Mouse (Mus musculus): ENCODE data around the gene Col6a2.

Col6a2 gene

GRCm38 (mm10) chr10:76642628-76643434 lies 19.4 kb upstream of the Col6a2 start:
- POLR2A ChIA-PET: interaction anchor here in 1 of 4 experiments (1.2 kb wide), 1 partner anchor 10 kb away, joined by 3 read pairs; no protein-coding TSS in a partner anchor
- CTCF ChIA-PET: interaction anchor here in 3 of 4 experiments (0.6 to 1.2 kb wide), 3 partner anchors 11 to 92 kb away, joined by 3 to 6 read pairs (median 4); partner anchors contain the start of gene Col6a2 (in 1 of the 3)

GRCm38 (mm10) chr10:76641894-76642627 lies 18.6 kb upstream of the Col6a2 start:
- POLR2A ChIA-PET: no interaction called here

GRCm38 (mm10) chr10:76639952-76640351 lies 16.5 kb upstream of the Col6a2 start:
- POLR2A ChIA-PET: no interaction called here

More at GRCm38 (mm10) chr10:76641894-76642627, 18.6 kb upstream of the Col6a2 start:
- CTCF ChIA-PET: interaction anchor here (0.6 to 1.6 kb wide), 4 partner anchors 18 to 124 kb away, joined by 3 to 4 read pairs (median 4); partner anchors contain the start of gene Col6a2 (in 3 of the 4)

GRCm38 (mm10) chr10:76636601-76637000 lies 13.2 kb upstream of the Col6a2 start:
- POLR2A ChIA-PET: no interaction called here

More at GRCm38 (mm10) chr10:76639952-76640351, 16.5 kb upstream of the Col6a2 start:
- CTCF ChIA-PET: no interaction called here

GRCm38 (mm10) chr10:76636026-76636425 lies 12.6 kb upstream of the Col6a2 start:
- ChIA-PET CTCF (no interaction called here), POLR2A (no interaction called here)

More at GRCm38 (mm10) chr10:76636601-76637000, 13.2 kb upstream of the Col6a2 start:
- CTCF ChIA-PET: no interaction called here

GRCm38 (mm10) chr10:76634584-76634983 lies 11.2 kb upstream of the Col6a2 start:
- ChIA-PET POLR2A (interaction anchor here in 1 of 4 experiments (1.5 kb wide), 1 partner anchor 11 kb away, joined by 4 read pairs; the partner anchor contains the start of gene Col6a2), CTCF (interaction anchor here in 1 of 4 experiments (1.0 kb wide), 1 partner anchor 29 kb away, joined by 3 read pairs; no protein-coding TSS in a partner anchor)

GRCm38 (mm10) chr10:76634094-76634571 lies 10.7 kb upstream of the Col6a2 start:
- POLR2A ChIA-PET: interaction anchor here in 1 of 4 experiments (1.5 kb wide), 1 partner anchor 10 kb away, joined by 4 read pairs; the partner anchor contains the start of gene Col6a2
- CTCF ChIA-PET: interaction anchor here in 1 of 4 experiments (1.0 kb wide), 1 partner anchor 29 kb away, joined by 3 read pairs; no protein-coding TSS in a partner anchor

GRCm38 (mm10) chr10:76632630-76633029 lies 9.2 kb upstream of the Col6a2 start:
- POLR2A ChIA-PET: interaction anchor here in 1 of 4 experiments (1.1 kb wide), 1 partner anchor 11 kb away, joined by 3 read pairs; no protein-coding TSS in a partner anchor
- CTCF ChIA-PET: interaction anchor here in 1 of 4 experiments (0.9 kb wide), 1 partner anchor 9 kb away, joined by 3 read pairs; the partner anchor contains the start of gene Col6a2

- POLR2A ChIA-PET: no interaction called here
- CTCF ChIA-PET: no interaction called here
These were observed 7.2 kb upstream of the Col6a2 start for GRCm38 (mm10) chr10:76630657-76631056.

- ChIA-PET POLR2A (interaction anchor here in 1 of 4 experiments (1.3 kb wide), 1 partner anchor 19 kb away, joined by 5 read pairs; no protein-coding TSS in a partner anchor), CTCF (no interaction called here)
These were observed 4.3 kb upstream of the Col6a2 start for GRCm38 (mm10) chr10:76627714-76628113.

GRCm38 (mm10) chr10:76624903-76625302 lies 1.5 kb upstream of the Col6a2 start:
- ChIA-PET POLR2A (no interaction called here), CTCF (interaction anchor here in 1 of 4 experiments (2.8 kb wide), 1 partner anchor 108 kb away, joined by 14 read pairs; no protein-coding TSS in a partner anchor)

- CTCF ChIA-PET: interaction anchor here (0.6 to 2.8 kb wide), 34 partner anchors 8 to 1227 kb away, joined by 3 to 18 read pairs (median 3); partner anchors contain the start of genes AC141477.1 (in 1 of the 4) and Pcbp3 (in 1 of the 4)
- POLR2A ChIA-PET: interaction anchor here in 3 of 4 experiments (0.6 to 1.3 kb wide), 6 partner anchors 10 to 988 kb away, joined by 3 to 5 read pairs (median 4); no protein-coding TSS in a partner anchor
These were observed 304 bp upstream of the Col6a2 start for GRCm38 (mm10) chr10:76623734-76624133.

- ChIA-PET CTCF (interaction anchor here in 3 of 4 experiments (0.6 to 2.8 kb wide), 12 partner anchors 10 to 1061 kb away, joined by 3 to 18 read pairs (median 7); partner anchors contain the start of genes AC141477.1 (in 1 of the 3) and Pcbp3 (in 1 of the 3)), POLR2A (interaction anchor here in 2 of 4 experiments (0.6 to 1.2 kb wide), 3 partner anchors 30 to 128 kb away, joined by 3 to 4 read pairs (median 4); no protein-coding TSS in a partner anchor)
These were observed 1.0 kb downstream of the Col6a2 start for GRCm38 (mm10) chr10:76622411-76622810.

- ChIA-PET POLR2A (interaction anchor here in 1 of 4 experiments (1.0 kb wide), 1 partner anchor 11 kb away, joined by 5 read pairs; the partner anchor contains the start of gene Col6a2), CTCF (interaction anchor here in 2 of 4 experiments (2.0 to 2.3 kb wide), 2 partner anchors 10 to 11 kb away, joined by 7 read pairs; partner anchors contain the start of gene Col6a2 (in 2 of the 2))
These were observed 11.0 kb downstream of the Col6a2 start for GRCm38 (mm10) chr10:76612473-76612872.

- CTCF ChIA-PET: no interaction called here
- POLR2A ChIA-PET: no interaction called here
These were observed 20.7 kb downstream of the Col6a2 start for GRCm38 (mm10) chr10:76602690-76603089.

GRCm38 (mm10) chr10:76596338-76596737 lies 27.1 kb downstream of the Col6a2 start:
- ChIA-PET CTCF (interaction anchor here in 1 of 4 experiments (0.6 kb wide), 1 partner anchor 171 kb away, joined by 5 read pairs; no protein-coding TSS in a partner anchor), POLR2A (no interaction called here)

GRCm38 (mm10) chr10:76590197-76590596 lies 33.2 kb downstream of the Col6a2 start:
- POLR2A ChIA-PET: no interaction called here
- CTCF ChIA-PET: no interaction called here

GRCm38 (mm10) chr10:76586190-76586589 lies 37.2 kb downstream of the Col6a2 start:
- ChIA-PET POLR2A (interaction anchor here in 2 of 4 experiments (0.7 kb wide), 2 partner anchors 171 to 316 kb away, joined by 7 read pairs; no protein-coding TSS in a partner anchor), CTCF (no interaction called here)

All from embryonic stem cell, embryonic (primary cell).